Mouse (Mus musculus): ENCODE measurements around the gene Uroc1. TPM values are rescaled to one million over a fixed set of nuclear protein-coding genes. Genes with fewer than 3 reads are reported as not detected.

The Uroc1 gene
- not detected for polyA plus RNA-seq (2017; shearing (Covaris generic))

GRCm38 (mm10) chr6:90332561-90333425, at the start of gene Uroc1:
Gene Uroc1, plus strand, starts transcription at chr6:90333284.

GRCm38 (mm10) chr6:90300919-90301318, 32.2 kb upstream of the Uroc1 start, which contains the start of gene BC048671:
Gene BC048671, plus strand, starts transcription at chr6:90301219.

DNA sequence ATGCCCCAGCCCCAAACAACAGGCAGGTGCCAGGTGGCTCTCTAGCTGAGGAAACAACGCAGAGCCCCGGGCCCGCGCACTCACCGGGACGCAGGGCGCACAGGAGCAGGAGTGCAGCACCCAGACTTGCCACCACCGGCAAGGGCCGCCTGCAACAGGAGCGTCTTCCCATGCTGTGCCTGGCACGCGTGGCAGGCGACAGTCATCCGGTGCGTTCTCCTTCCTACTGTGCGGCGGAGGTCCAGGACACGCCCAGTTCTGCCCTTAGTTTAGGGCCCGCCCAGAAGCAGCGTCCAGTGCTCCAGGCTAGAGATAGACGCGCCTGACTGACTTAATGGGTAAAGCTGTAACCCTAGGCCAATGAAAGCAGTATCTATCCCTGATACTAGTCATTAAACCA, 8.1 kb upstream of the Uroc1 start, which contains the start of gene Chst13:
Gene Chst13 (minus strand): TSS at position 195 of the 400 bp plus-strand sequence.

DNA sequence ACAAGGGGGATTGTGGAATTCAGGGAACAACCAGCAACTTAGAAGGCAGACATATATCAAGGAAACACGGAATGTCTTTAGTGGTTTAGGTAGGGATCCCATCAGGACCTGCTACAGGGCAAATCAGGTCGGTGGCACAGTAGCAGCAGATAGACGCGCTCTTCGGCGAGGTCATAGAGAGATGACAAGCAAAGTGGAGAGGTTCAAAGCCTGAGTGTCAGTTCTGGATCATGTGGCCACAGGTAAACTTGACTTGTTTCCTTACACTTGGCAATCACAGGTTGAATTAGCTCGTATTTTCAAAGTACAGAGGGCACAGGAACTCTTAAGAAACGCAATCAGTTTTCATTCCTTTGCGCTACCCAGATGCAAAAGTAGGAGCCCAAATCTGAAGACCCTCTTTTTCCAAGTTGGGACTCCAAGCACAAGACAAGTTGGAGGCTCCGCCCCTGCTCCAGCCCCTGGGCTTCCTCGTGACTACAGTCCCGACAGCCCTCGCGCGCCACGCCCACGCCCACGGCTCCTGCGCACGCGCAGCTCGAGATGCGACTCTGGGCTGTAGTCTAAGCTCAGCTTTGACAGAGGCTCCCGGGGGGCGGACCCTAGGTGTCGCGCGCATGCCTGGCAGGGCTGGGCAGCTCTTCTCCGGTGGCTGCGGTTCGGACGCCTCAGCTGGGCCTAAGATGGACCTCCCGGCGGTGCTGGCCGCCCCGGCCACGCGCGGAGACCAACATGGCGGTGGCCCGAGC, 36.1 kb downstream of the Uroc1 start, which contains the start of gene Zxdc:
Gene Zxdc (plus strand): TSS at position 517 of the 749 bp plus-strand sequence.

Other genes starting within 250 kb of the Uroc1 start
- gene Vmn1r50, start 231.9 kb upstream of the Uroc1 start, polyA plus RNA-seq (2017; shearing (Covaris generic)), result not detected
- gene Vmn1r51, start 210.7 kb upstream of the Uroc1 start, polyA plus RNA-seq (2017; shearing (Covaris generic)), result not detected
- not detected for gene Vmn1r52, start 158.5 kb upstream of the Uroc1 start, polyA plus RNA-seq (2017; shearing (Covaris generic))
- not detected for gene V1ra8, start 130.5 kb upstream of the Uroc1 start, polyA plus RNA-seq (2017; shearing (Covaris generic))
- not detected for gene Vmn1r53, start 108.8 kb upstream of the Uroc1 start, polyA plus RNA-seq (2017; shearing (Covaris generic))
- not detected for gene Vmn1r54, start 87.0 kb upstream of the Uroc1 start, polyA plus RNA-seq (2017; shearing (Covaris generic))
- gene BC048671, start 32.1 kb upstream of the Uroc1 start, polyA plus RNA-seq (2017; shearing (Covaris generic)), result not detected
- not detected for gene Chst13, start 8.1 kb upstream of the Uroc1 start, polyA plus RNA-seq (2017; shearing (Covaris generic))
- gene Zxdc, start 36.2 kb downstream of the Uroc1 start, polyA plus RNA-seq (2017; shearing (Covaris generic)), result 2.4 TPM
- not detected for gene Cfap100, start 95.5 kb downstream of the Uroc1 start, polyA plus RNA-seq (2017; shearing (Covaris generic))
- gene Klf15, start 129.3 kb downstream of the Uroc1 start, polyA plus RNA-seq (2017; shearing (Covaris generic)), result not detected
- 2.4 TPM for gene Aldh1l1, start 153.1 kb downstream of the Uroc1 start, polyA plus RNA-seq (2017; shearing (Covaris generic))